Mouse (Mus musculus) hindbrain, embryonic 14.5 days (tissue): ENCODE data around the gene Sox6. TPM values are rescaled to one million over a fixed set of nuclear protein-coding genes. Genes with fewer than 3 reads are reported as not detected.

ENCODE experiments used
- ATAC-seq: fragments of 200-750 bp; cut with Nextera tagmentation; 2 replicates; pipeline ENCODE4 v1.8.0; 2017; ENCODE audit warnings: moderate number of reproducible peaks, mild to moderate bottlenecking, moderate TSS enrichment, moderate library complexity; ENCODE audit not compliant: low FRiP score
- DNase-seq: peaks from one replicate; pipeline ENCODE4 v3.0.0-alpha.2; 2015; ENCODE audit warnings: low spot score
- H3K27ac ChIP-seq: fragments of 300-500 bp; sonication (generic); 2 replicates; pipeline ENCODE4 v1.5.1; 2014; ENCODE audit warnings: mild to moderate bottlenecking, moderate library complexity
- H3K27me3 ChIP-seq: fragments of 300-500 bp; sonication (generic); 2 replicates; pipeline ENCODE4 v1.6.1; 2014; ENCODE audit warnings: mild to moderate bottlenecking, low read length, mixed read lengths; ENCODE audit not compliant: control insufficient read depth, insufficient read depth
- H3K36me3 ChIP-seq: fragments of 300-500 bp; sonication (generic); replicated peaks from 2 replicates; pipeline ENCODE4 v1.6.1; 2014; ENCODE audit not compliant: control insufficient read depth, insufficient read depth
- H3K4me1 ChIP-seq: fragments of 300-500 bp; sonication (generic); replicated peaks from 2 replicates; pipeline ENCODE4 v1.6.1; 2014; ENCODE audit warnings: antibody characterized with exemption, low read length, mixed read lengths; ENCODE audit not compliant: control insufficient read depth, insufficient read depth
- H3K4me2 ChIP-seq: fragments of 300-500 bp; sonication (generic); replicated peaks from 2 replicates; pipeline ENCODE4 v1.6.1; 2014; ENCODE audit warnings: mild to moderate bottlenecking, moderate library complexity
- H3K4me3 ChIP-seq: fragments of 300-500 bp; sonication (generic); replicated peaks from 2 replicates; pipeline ENCODE4 v1.5.1; 2014; ENCODE audit warnings: mild to moderate bottlenecking, low read length
- H3K9ac ChIP-seq: fragments of 300-500 bp; sonication (generic); 2 replicates; pipeline ENCODE4 v1.6.1; 2014
- H3K9me3 ChIP-seq: fragments of 300-500 bp; sonication (generic); 2 replicates; pipeline ENCODE4 v1.6.1; 2016; ENCODE audit warnings: low read length; ENCODE audit not compliant: control insufficient read depth
- WGBS: fragments of 180-500 bp; shearing (Covaris S2); extraction: QIAGEN DNeasy Blood & Tissue Kit; methylation state at CpG from one replicate; pipeline ENCODE4 v1.1.7; 2014; 5-methylcytosine and 5-hydroxymethylcytosine counted together
- polyA plus RNA-seq: library from polyadenylated mRNA; unstranded; fragments of >200 nt; fragmentation: Nextera tagmentation; extraction: Ambion mirVana; gene quantifications from 2 replicates; pipeline ENCODE4 v1.2.1, GENCODE M21; 2014

The Sox6 gene
- polyA plus RNA-seq, 1 experiment from 2014 or later: 32.7 TPM

DNA sequence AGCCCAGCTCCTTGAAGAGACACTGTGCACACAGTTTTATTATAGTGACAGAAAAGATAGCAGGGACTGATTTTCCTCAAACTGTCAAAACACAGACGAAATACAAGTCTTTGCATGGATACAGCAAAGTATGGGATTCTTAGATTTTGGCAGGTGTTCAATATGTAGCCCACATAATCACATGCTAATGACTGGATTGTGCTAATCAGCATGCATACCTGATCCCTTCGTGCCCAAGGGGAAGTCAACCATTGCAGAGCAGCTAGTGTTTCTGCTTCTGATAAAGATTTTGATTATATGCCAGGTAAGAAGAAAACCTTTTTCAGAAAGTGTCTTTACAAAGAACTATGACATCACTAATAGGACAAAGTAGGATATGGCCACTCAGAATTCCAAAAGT lies 245.8 kb downstream of the Sox6 start:
- H3K4me3 ChIP-seq: no peak overlapping the region
- no peak for DNase-seq
- H3K4me2 ChIP-seq: no peak overlapping the region
- H3K9ac ChIP-seq: no peak overlapping the region
- ATAC-seq: no peak
- H3K36me3 ChIP-seq: no peaks in the 10 kb centered on the region
- H3K27me3 ChIP-seq: no peaks in the 10 kb centered on the region
- H3K9me3 ChIP-seq: no peaks in the 10 kb centered on the region
- no peak overlapping the region for H3K27ac ChIP-seq
- no peaks in the 10 kb centered on the region for H3K4me1 ChIP-seq
- WGBS: 67% methylated on average over 2 of the region's 2 CpGs

DNA sequence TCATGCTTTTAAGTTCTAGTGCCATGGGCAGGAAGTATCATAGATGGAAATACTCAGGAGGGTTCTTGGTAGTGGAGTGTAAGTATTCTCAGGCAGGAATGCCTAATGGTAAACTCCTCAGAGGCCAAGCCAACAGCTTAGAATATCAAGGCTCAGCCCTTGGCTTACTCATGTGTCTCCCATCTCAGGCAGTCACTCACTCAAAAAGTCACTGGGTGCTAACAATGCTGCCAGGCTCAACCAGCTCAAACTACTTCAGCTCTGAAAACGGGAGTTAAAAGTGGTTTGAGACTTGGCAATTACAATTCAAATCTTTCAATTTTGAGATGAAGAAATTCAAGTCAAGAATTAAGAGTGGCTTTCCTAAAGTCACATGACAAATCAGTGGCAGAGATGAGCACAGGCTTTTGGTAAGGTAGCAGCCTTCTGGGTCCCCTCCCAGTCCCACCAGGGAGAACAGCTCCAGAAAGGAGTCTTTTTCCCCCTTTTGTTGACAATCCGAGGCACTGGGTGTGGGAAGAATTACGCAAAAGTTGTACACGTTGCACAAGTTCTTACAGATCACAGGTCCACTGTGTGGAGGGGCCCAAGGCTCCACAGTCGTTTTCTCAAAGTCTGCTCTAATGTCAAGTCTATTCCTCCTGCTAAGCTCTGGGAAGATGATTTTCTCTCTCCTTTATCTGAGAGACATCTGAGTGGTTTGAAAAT lies 249.3 kb downstream of the Sox6 start:
- no peak overlapping the region for H3K9ac ChIP-seq
- no peak overlapping the region for H3K27ac ChIP-seq
- WGBS: 85% methylated on average over 5 of the region's 5 CpGs
- H3K9me3 ChIP-seq: no peaks in the 10 kb centered on the region
- H3K4me1 ChIP-seq: no peaks in the 10 kb centered on the region
- no peak overlapping the region for H3K4me3 ChIP-seq
- DNase-seq: no peak
- ATAC-seq: no peak
- H3K4me2 ChIP-seq: no peak overlapping the region
- H3K27me3 ChIP-seq: no peaks in the 10 kb centered on the region
- no peaks in the 10 kb centered on the region for H3K36me3 ChIP-seq

DNA sequence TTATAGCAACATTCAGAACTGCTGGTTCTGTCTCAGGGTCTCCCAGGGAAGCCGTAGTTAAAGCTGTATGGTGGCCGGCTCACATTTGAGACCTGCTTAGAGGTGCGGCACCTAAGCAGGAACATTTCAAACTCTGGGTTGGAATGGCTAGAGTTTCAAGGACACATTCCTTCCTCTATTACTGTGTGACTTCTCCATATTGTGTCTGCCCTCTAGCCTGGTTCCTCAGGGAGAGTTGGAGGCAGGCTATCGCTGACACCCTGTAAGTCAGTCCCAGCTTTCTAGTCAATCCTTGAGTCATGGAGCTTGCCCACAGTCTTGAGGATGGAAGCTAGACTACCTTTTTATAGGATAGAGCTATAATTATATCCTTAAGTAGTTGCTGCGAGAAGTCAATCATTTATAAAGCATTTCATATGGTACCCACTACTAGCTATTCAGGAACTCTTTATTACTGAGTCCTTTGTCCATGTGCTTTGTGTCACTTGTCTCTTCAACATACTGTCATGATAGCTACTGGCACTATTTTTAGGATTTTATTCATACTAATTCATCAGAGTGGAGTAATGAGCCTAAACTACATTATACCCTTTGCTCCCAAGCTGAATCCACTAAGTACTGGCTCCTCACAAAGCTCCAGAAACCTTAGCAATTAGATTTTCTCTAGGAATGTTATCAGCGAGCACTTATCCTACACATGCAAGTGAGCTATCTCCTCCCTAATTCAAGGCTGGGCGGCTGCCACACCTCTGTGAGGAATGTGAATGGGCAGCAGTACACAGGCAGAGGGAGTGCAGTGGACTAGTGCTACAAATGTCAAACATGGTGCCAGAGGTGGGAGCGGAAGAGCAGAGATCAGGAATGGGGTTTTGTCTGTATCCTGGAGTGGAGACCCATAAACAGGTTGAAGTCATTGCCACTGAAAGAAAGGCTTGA lies 254.3 kb downstream of the Sox6 start:
- DNase-seq: no peak
- no peaks in the 10 kb centered on the region for H3K4me1 ChIP-seq
- no peak overlapping the region for H3K9ac ChIP-seq
- H3K27ac ChIP-seq: no peak overlapping the region
- peaks cover 6% of the 10 kb centered on the region; the same call in 1 of the 2 replicates for H3K9me3 ChIP-seq
- H3K4me2 ChIP-seq: no peak overlapping the region
- H3K27me3 ChIP-seq: no peaks in the 10 kb centered on the region
- H3K36me3 ChIP-seq: no peaks in the 10 kb centered on the region
- WGBS: 89% methylated on average over 8 of the region's 8 CpGs
- no peak for ATAC-seq
- no peak overlapping the region for H3K4me3 ChIP-seq

DNA sequence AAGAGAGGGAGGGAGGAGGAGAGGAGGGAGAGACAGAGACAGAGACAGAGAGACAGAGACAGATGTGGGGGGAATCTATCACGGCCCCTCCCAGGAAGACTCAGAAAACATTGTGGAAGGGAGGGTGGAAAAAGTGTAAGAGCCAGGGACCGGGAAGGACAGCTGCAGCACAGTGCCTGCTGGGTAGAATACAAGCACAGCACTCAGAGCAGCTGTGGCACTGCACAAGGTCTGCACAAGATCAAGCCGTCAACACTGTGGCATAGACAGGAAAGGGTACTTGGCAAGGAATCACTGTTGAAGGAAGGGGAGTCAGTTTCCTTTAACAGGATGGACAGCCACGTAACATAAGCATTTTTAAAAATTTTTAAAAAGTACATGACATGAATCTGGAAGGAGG lies 258.4 kb downstream of the Sox6 start:
- H3K4me1 ChIP-seq: no peaks in the 10 kb centered on the region
- no peak overlapping the region for H3K4me3 ChIP-seq
- 90% methylated on average over 4 of the region's 4 CpGs for WGBS
- no peaks in the 10 kb centered on the region for H3K36me3 ChIP-seq
- no peak overlapping the region for H3K27ac ChIP-seq
- peaks cover 6% of the 10 kb centered on the region; the same call in 1 of the 2 replicates for H3K9me3 ChIP-seq
- no peak overlapping the region for H3K9ac ChIP-seq
- no peak for ATAC-seq
- H3K4me2 ChIP-seq: no peak overlapping the region
- DNase-seq: no peak
- H3K27me3 ChIP-seq: no peaks in the 10 kb centered on the region

DNA sequence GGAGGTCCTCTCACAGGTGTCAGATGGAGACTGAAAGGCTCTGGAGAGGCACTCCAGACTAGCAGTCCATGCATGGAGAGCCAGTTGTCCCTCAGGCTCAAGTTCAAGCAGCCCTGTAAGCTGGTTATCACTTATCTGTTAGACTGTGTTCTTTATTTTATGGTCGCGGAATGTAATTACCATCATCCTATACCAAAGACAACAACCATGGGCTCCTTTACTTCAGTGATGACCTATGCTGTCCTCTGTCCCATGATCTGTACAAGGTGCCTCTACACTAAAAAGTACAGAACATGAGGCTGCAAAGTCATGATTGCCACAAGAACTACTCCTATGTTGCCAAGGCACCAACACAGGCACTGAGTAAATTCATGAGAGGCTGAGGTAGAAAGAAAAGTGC lies 259.1 kb downstream of the Sox6 start:
- Histone ChIP-seq H3K9me3 (peaks cover 6% of the 10 kb centered on the region; the same call in 1 of the 2 replicates), H3K4me3 (no peak overlapping the region), H3K27ac (no peak overlapping the region), H3K4me2 (no peak overlapping the region), H3K4me1 (no peaks in the 10 kb centered on the region), H3K27me3 (no peaks in the 10 kb centered on the region), H3K36me3 (no peaks in the 10 kb centered on the region), H3K9ac (no peak overlapping the region)
- DNase-seq (no peak), ATAC-seq (no peak)
- WGBS: 98% methylated on average over 2 of the region's 2 CpGs

DNA sequence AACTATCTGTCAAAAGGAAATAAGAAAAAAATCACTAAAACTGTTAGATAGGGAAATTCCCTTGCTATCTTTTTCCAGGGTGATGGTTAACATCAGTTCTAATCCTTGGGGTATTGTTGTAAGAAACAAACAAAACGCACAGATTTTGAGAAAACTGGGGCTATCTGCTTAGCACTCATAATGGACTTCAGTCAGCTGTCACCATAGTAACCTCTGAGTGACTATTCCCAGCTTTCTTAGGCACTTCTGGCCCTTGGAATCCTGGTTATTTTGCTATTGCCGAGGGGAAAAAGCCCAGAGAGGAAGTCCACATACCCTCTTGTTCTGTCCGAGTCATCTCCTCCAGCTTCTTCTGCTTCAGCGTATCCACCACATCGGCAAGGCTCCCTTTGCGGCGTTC lies 261.9 kb downstream of the Sox6 start:
- Histone ChIP-seq H3K36me3 (no peaks in the 10 kb centered on the region), H3K27ac (no peak overlapping the region), H3K27me3 (no peaks in the 10 kb centered on the region), H3K4me3 (no peak overlapping the region), H3K4me2 (no peak overlapping the region), H3K9ac (no peak overlapping the region), H3K9me3 (peaks cover 6% of the 10 kb centered on the region; the same call in 1 of the 2 replicates), H3K4me1 (no peaks in the 10 kb centered on the region)
- ATAC-seq (no peak), DNase-seq (no peak)
- 55% methylated on average over 7 of the region's 7 CpGs for WGBS

DNA sequence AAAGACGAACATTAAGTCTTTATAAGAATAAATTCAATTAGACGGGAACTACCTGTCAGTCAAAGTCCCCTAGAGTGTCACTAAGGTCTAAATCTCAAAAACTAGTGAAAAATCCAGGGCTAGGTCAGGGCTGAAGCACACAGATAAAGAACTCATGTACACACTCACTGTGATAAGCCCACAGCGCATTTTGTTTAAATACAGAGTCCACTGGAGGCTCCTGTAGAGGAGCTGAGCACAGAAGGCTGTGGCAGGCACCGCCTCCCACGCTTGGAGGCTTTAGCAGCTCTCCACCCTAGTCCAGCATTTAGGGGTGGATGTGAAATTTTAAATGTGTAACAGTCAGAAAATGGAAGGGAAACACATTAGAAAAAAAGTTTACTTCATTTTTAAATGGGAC lies 262.3 kb downstream of the Sox6 start:
- ATAC-seq (no peak), DNase-seq (no peak)
- no peak overlapping the region for H3K27ac ChIP-seq

DNA sequence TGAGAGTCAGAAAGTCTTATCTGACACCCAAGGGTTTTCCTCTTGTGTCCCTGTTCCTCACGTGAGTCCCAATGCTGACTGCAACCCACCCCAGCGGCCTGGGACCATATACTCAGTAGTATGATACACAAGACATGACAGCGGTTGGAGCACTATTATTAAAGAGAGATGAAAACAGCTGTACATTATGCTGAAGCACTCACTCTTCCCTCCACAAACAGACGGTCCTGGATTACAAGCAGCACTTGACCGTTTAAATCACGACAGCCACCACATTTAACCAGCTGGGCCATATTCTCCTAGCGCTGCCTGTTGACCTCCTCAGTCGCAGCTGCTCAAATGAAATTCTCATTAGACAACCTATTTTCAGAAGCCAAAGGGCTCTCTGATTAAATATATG lies 272.3 kb downstream of the Sox6 start:
- ATAC-seq: no peak

More for the DNA sequence above, 262.3 kb downstream of the Sox6 start:
- WGBS: 42% methylated on average over 5 of the region's 5 CpGs
- no peak overlapping the region for H3K4me2 ChIP-seq
- peaks cover 6% of the 10 kb centered on the region; the same call in 1 of the 2 replicates for H3K9me3 ChIP-seq
- H3K4me1 ChIP-seq: no peaks in the 10 kb centered on the region
- no peaks in the 10 kb centered on the region for H3K36me3 ChIP-seq
- H3K9ac ChIP-seq: no peak overlapping the region
- no peak overlapping the region for H3K4me3 ChIP-seq
- H3K27me3 ChIP-seq: no peaks in the 10 kb centered on the region

DNA sequence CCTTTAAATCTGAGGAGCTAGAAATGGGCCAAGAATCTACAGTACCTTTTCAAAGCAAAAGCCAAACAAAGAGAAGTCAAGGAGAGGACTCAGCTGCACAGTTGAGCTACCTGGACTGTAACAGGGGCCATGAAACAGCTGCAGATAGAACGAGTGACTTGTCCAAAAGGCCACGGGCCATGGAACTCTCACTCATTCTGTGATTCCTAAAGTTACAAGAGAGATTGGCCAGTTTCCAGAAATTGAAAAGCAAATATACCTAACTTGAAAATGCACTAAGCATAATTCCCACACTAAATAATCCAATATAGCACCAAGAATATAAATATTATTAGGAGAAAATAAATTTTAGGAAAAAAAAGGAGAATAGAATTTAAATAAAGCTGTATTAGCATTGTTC lies 274.7 kb downstream of the Sox6 start:
- H3K36me3 ChIP-seq: no peaks in the 10 kb centered on the region
- no peak overlapping the region for H3K4me3 ChIP-seq
- no peaks in the 10 kb centered on the region for H3K27me3 ChIP-seq
- H3K9ac ChIP-seq: no peak overlapping the region
- H3K4me1 ChIP-seq: no peaks in the 10 kb centered on the region
- H3K27ac ChIP-seq: no peak overlapping the region
- ATAC-seq: no peak
- H3K4me2 ChIP-seq: no peak overlapping the region
- WGBS: 73% methylated on average over 2 of the region's 2 CpGs
- no peaks in the 10 kb centered on the region for H3K9me3 ChIP-seq
- no peak for DNase-seq

More for the DNA sequence above, 272.3 kb downstream of the Sox6 start:
- Histone ChIP-seq H3K4me3 (no peak overlapping the region), H3K9me3 (no peaks in the 10 kb centered on the region), H3K4me2 (no peak overlapping the region), H3K27me3 (no peaks in the 10 kb centered on the region), H3K27ac (no peak overlapping the region), H3K9ac (no peak overlapping the region), H3K4me1 (no peaks in the 10 kb centered on the region), H3K36me3 (no peaks in the 10 kb centered on the region)
- 81% methylated on average over 8 of the region's 8 CpGs for WGBS
- no peak for DNase-seq
